Mouse (Mus musculus): Measurements from ENCODE around the gene Ppfia3.

GRCm38 (mm10) chr7:45341303-45341702 lies 25.5 kb downstream of the Ppfia3 start:
- TF ChIP-seq POLR2A (IDR thresholded peaks at IDR 0.05; ENCODE audit: low read depth, low read length) = 0 out of 2 replicates have a peak, but pooled peaks have one; percentile 6
- peak; percentile 51; the same call in 1 of the 2 replicates for TF ChIP-seq CTCF (IDR thresholded peaks at IDR 0.05; ENCODE audit: borderline replicate concordance, insufficient read depth, low read length)

All from embryonic fibroblast, embryonic 13.5 days (primary cell).